In genomic region chr7:141948906-141949798, GRCm38 (mm10) we compare ENCODE assay signal across 7 mouse cellular contexts. TPM values are rescaled to one million over a fixed set of nuclear protein-coding genes. Genes with fewer than 3 reads are reported as not detected.
DNase-seq lines count a peak whose midpoint lies in the region; ATAC-seq lines count a peak whose summit lies in the region.

Gene Brsk2, plus strand, starts transcription at chr7:141949751.

- peak; percentile 92 for DNase-seq in brain, embryonic 18.5 days (ENCODE audit: low read depth, low spot score)
- DNase-seq in fat pad, adult 2 months (ENCODE audit: extremely low read depth, low read depth, low spot score) = peak; percentile 21
- DNase-seq in spleen, postnatal 10 days (ENCODE audit: low spot score in 2 of 2) = peak; percentile 54 to 85

- peak within 1 kb of the TSS; percentile 28; the same call in 1 of the 2 replicates for H3K9ac ChIP-seq in heart, embryonic 11.5 days (ENCODE audit: low read depth, low read length)
- H3K9ac ChIP-seq in kidney, embryonic 14.5 days (ENCODE audit: low read depth, low read length) = peak within 1 kb of the TSS; percentile 53
- H3K9ac ChIP-seq in limb, embryonic 13.5 days = peak within 1 kb of the TSS; percentile 58
- H3K9ac ChIP-seq in midbrain, embryonic 15.5 days = peak within 1 kb of the TSS; percentile 97

- no peaks in the 10 kb centered on the region for H3K36me3 ChIP-seq in heart, embryonic 11.5 days (ENCODE audit: control insufficient read depth, insufficient read depth, low read length)
- no peaks in the 10 kb centered on the region for H3K36me3 ChIP-seq in kidney, embryonic 14.5 days (ENCODE audit: control insufficient read depth, insufficient read depth, low read length)
- H3K36me3 ChIP-seq in limb, embryonic 13.5 days = no peaks in the 10 kb centered on the region
- H3K36me3 ChIP-seq in midbrain, embryonic 15.5 days (replicated peaks) = no peaks in the 10 kb centered on the region

- peaks cover 6% of the 10 kb centered on the region; the same call in 1 of the 2 replicates for H3K4me1 ChIP-seq in heart, embryonic 11.5 days (ENCODE audit: control insufficient read depth, insufficient read depth, low read length)
- peaks cover 7% of the 10 kb centered on the region; the same call in 1 of the 2 replicates for H3K4me1 ChIP-seq in kidney, embryonic 14.5 days (ENCODE audit: control insufficient read depth, insufficient read depth, low read length)
- H3K4me1 ChIP-seq in limb, embryonic 13.5 days = peaks cover 13% of the 10 kb centered on the region
- H3K4me1 ChIP-seq in midbrain, embryonic 15.5 days = peaks cover 66% of the 10 kb centered on the region

- peak; percentile 84 for ATAC-seq in heart, embryonic 11.5 days (replicated peaks; ENCODE audit: insufficient number of reproducible peaks, low FRiP score, low TSS enrichment)
- peak; percentile 95 for ATAC-seq in kidney, embryonic 14.5 days (ENCODE audit: low FRiP score, low TSS enrichment)
- ATAC-seq in limb, embryonic 13.5 days (ENCODE audit: low FRiP score, low read depth) = peak; percentile 97
- peak; percentile 95 for ATAC-seq in midbrain, embryonic 15.5 days (replicated peaks)

- H3K4me3 ChIP-seq in heart, embryonic 11.5 days (ENCODE audit: low read depth, low read length) = peak within 1 kb of the TSS; percentile 39
- peak within 1 kb of the TSS; percentile 48 for H3K4me3 ChIP-seq in kidney, embryonic 14.5 days (ENCODE audit: low read length)
- peak within 1 kb of the TSS; percentile 50 for H3K4me3 ChIP-seq in limb, embryonic 13.5 days
- H3K4me3 ChIP-seq in midbrain, embryonic 15.5 days = peak within 1 kb of the TSS; percentile 90

- H3K4me2 ChIP-seq in heart, embryonic 11.5 days = peak within 1 kb of the TSS; percentile 90
- H3K4me2 ChIP-seq in kidney, embryonic 14.5 days (replicated peaks; ENCODE audit: low read depth, low read length) = peak within 1 kb of the TSS; percentile 86
- peak within 1 kb of the TSS; percentile 91 for H3K4me2 ChIP-seq in limb, embryonic 13.5 days (replicated peaks)
- peak within 1 kb of the TSS; percentile 91 for H3K4me2 ChIP-seq in midbrain, embryonic 15.5 days

- WGBS in heart, embryonic 11.5 days (ENCODE audit: insufficient replicate concordance) = 3% methylated on average over 55 of the region's 55 CpGs
- 2% methylated on average over 55 of the region's 55 CpGs for WGBS in kidney, embryonic 14.5 days
- 2% methylated on average over 55 of the region's 55 CpGs for WGBS in limb, embryonic 13.5 days
- under 1% methylated on average over 55 of the region's 55 CpGs for WGBS in midbrain, embryonic 15.5 days

- no peak within 1 kb of the TSS for H3K27ac ChIP-seq in heart, embryonic 11.5 days (ENCODE audit: low read depth, low read length)
- H3K27ac ChIP-seq in kidney, embryonic 14.5 days (ENCODE audit: low read depth, low read length) = no peak within 1 kb of the TSS
- no peak within 1 kb of the TSS for H3K27ac ChIP-seq in limb, embryonic 13.5 days
- H3K27ac ChIP-seq in midbrain, embryonic 15.5 days = peak within 1 kb of the TSS; percentile 97

- peaks cover 75% of the 10 kb centered on the region for H3K27me3 ChIP-seq in heart, embryonic 11.5 days (ENCODE audit: control insufficient read depth, insufficient read depth, low read length)
- peaks cover 64% of the 10 kb centered on the region for H3K27me3 ChIP-seq in kidney, embryonic 14.5 days (ENCODE audit: control insufficient read depth, insufficient read depth, low read length)
- H3K27me3 ChIP-seq in limb, embryonic 13.5 days = peaks cover 96% of the 10 kb centered on the region
- no peaks in the 10 kb centered on the region for H3K27me3 ChIP-seq in midbrain, embryonic 15.5 days (replicated peaks)

- no peaks in the 10 kb centered on the region for H3K9me3 ChIP-seq in heart, embryonic 11.5 days (replicated peaks; ENCODE audit: control insufficient read depth, low read length)
- no peaks in the 10 kb centered on the region for H3K9me3 ChIP-seq in kidney, embryonic 14.5 days (ENCODE audit: control insufficient read depth, low read length)
- H3K9me3 ChIP-seq in limb, embryonic 13.5 days = peaks cover 9% of the 10 kb centered on the region
- H3K9me3 ChIP-seq in midbrain, embryonic 15.5 days = no peaks in the 10 kb centered on the region

RNA-seq across cellular contexts. Expression of gene Brsk2, which starts in this region (rescaled TPM):
- polyA plus RNA-seq in heart, embryonic 11.5 days (2014; fragmentation: Nextera tagmentation; extraction: Ambion mirVana) = 0.40 and 0.62 TPM in 2 replicates
- 0.46 and 0.69 TPM in 2 replicates for polyA plus RNA-seq in kidney, embryonic 14.5 days (2014; fragmentation: Nextera tagmentation; extraction: Ambion mirVana)
- polyA plus RNA-seq in limb, embryonic 13.5 days (2015; fragmentation: Nextera tagmentation; extraction: Ambion mirVana) = 0.83 and 0.95 TPM in 2 replicates
- polyA plus RNA-seq in midbrain, embryonic 15.5 days (2015; fragmentation: Nextera tagmentation; extraction: Ambion mirVana) = 24.7 and 25.9 TPM in 2 replicates

Comparison
In these comparisons a context has a peak if more than half of its experiments do, and no peak if none do; other contexts are left out.
1. RNA of gene Brsk2 (polyA plus RNA-seq): 24.7 to 25.9 TPM in midbrain, embryonic 15.5 days; 0.83 to 0.95 TPM in limb, embryonic 13.5 days, 0.46 to 0.69 TPM in kidney, embryonic 14.5 days and 0.40 to 0.62 TPM in heart, embryonic 11.5 days; every median in the first group is over 10 times any median in the second.
2. Peak in ATAC-seq, H3K4me3 ChIP-seq, H3K9ac ChIP-seq and H3K4me2 ChIP-seq in heart, embryonic 11.5 days; RNA of the gene not detected or under 1 TPM.
3. Peak in ATAC-seq, H3K4me3 ChIP-seq, H3K9ac ChIP-seq and H3K4me2 ChIP-seq in kidney, embryonic 14.5 days; RNA of the gene not detected or under 1 TPM.
4. Peak in ATAC-seq, H3K4me3 ChIP-seq, H3K9ac ChIP-seq and H3K4me2 ChIP-seq in limb, embryonic 13.5 days; RNA of the gene not detected or under 1 TPM.
5. DNase-seq: peak in every context shown above with its lines; median percentile 92 in brain, embryonic 18.5 days; 70 in spleen, postnatal 10 days; 21 in fat pad, adult 2 months.
6. H3K4me3 ChIP-seq: peak in every context shown above with its lines; median percentile 90 in midbrain, embryonic 15.5 days; 50 in limb, embryonic 13.5 days; 48 in kidney, embryonic 14.5 days; 39 in heart, embryonic 11.5 days.
7. H3K9ac ChIP-seq: peak in every context shown above with its lines; median percentile 97 in midbrain, embryonic 15.5 days; 58 in limb, embryonic 13.5 days; 53 in kidney, embryonic 14.5 days; 28 in heart, embryonic 11.5 days.
8. Peak in every context shown above with its lines, with median percentiles within 50 percentile points of each other: ATAC-seq and H3K4me2 ChIP-seq.